Mouse (Mus musculus) heart, postnatal 0 days (tissue): Measurements from ENCODE around the gene Zfp609.

Source experiments
- CTCF ChIP-seq: IDR thresholded peaks from 2 replicates; pipeline ENCODE4 v1.5.1; 2016; ENCODE audit warnings: antibody characterized with exemption, control low read depth, low read depth
- EP300 ChIP-seq: IDR thresholded peaks from 2 replicates; pipeline ENCODE4 v1.6.1; 2016; ENCODE audit warnings: antibody characterized with exemption, low read depth

DNA sequence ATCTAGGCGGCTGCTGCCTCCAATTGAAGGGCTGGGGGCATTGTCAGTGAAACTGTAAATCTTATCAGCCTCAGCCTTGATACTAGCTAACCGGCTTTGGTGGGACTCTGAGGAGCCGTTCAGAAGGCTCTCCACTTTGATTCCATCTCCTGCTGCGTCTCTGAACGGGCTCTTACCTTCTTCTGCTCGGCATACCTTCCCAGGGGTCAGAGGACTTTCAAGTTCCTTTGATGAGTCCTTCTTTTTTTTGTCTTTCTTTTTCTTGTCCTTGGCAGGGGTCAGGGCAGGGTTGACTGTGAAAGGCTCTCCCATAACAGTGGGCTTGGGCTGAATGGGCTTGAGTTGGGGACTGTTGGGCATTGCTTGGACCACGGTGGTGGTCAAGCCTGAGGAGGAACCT, 124.1 kb downstream of the Zfp609 start:
- TF ChIP-seq CTCF: no peak
- no peak for TF ChIP-seq EP300
